Mouse (Mus musculus) cerebellum, postnatal 36 days (tissue): ENCODE results near the gene Iqck.
A peak's percentile ranks its signal among the peaks of the same experiment; 100 is the strongest.

Experiments used
- DNase-seq, 2 experiments: peaks; one replicate each; pipeline ENCODE4 v3.0.0; 2021 to 2022; ENCODE audit warnings: mixed read lengths in 2 of 2

The Iqck gene

DNA sequence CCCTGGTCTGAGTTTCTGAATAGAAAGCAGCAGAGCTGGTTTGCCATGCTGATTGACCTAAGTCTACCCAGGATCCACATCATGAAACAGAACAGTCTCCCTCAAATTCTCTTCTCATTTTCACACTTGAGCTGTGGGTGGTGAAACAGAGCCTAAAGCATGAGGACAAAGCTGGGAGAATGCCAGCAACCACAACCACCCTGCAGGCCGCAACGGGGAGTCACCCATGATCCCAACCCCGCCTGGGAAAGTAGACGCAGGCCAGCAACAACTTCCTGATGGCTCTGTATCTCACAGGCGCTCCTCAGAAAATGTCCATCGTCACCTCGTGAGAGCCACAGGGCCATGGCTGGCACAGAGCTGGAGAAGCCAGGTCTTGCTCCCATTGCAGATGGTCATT is 4.0 kb upstream of the Iqck start:
- DNase-seq: no peak

DNA sequence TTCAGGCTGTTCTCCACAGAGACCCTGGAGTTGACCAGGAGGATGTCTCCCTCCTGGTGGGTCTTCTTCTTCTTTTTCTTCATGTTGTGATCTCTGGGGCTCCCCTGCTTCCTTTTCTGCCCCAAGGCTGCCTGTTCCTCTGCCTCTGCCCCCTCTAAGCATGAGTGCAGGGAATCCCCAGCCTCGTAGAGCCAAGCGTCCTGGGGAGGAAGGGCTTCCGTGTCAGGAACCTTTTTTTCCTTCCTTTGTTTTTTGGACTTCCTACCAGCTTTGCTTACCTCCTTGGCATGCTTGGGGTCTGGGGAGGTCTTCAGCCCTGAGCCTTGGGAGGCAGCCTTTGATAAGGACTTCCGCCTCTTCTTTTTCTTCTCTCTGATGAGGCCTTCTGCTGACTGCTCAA is 2.9 kb upstream of the Iqck start:
- DNase-seq: no peak

DNA sequence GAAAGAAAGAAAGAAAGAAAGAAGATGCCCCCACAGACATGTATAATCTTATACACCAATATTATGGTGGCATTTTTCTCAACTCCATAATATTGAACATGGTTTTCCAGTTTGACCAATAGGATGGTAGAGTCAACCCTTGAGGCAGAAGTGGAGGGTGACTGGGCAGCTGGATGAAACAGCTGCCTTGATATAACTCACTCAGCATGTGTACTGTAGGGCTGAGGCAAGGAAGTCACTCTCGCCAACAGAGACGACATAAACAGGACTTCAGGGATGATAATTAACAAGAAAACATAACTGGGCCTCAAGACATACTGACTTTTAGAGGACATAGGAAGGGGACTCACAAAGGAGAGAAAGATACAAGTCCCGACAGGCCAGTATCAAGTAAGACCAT is 946 bp upstream of the Iqck start:
- DNase-seq: no peak

DNA sequence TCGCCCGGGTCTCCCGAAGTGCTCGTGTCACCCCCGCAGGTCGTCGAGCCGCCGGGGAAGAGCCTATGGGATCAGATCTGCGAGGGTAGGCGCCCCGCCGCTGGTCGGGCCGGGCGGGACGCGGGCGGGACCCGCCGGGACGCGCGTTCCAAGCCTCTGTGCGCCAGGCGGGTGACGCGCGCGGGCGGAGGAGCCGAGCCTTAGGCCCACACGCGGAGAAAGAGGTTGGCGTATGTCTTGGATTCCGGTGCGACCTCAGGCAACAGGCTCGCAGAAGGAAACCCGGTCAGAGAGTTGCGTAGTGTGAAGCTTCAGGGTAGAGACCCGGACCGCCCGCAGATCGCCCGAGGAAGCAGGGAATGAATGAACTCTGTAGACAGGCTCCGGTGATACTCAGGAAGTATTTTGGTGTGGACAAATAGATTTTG is 339 bp downstream of the Iqck start, which contains the start of gene Knop1:
Gene Knop1, minus strand, starts transcription at position 378 of the 428 bp plus-strand sequence.
- no peak for DNase-seq

GRCm38 (mm10) chr7:118858640-118859039 is 3.1 kb downstream of the Iqck start:
- DNase-seq: no peak

DNA sequence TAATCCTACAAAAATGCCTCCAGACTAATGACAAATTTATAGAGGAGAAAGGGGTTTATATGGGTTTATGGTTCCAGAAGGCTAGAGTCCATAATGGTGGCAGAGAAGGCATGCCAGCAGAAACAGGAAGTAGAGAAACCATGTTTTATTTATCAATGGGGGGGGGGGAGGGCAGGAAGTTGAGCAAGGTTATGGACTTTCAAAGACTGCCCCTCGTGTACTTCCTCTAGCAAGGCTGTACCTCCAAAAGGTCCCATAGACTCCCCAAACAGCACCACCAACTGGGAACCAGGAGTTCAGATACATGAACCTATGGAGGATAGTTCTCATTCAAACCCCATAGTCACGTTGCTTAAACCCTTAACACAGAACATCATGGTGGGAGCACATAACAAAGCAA is 9.8 kb downstream of the Iqck start:
- no peak for DNase-seq

DNA sequence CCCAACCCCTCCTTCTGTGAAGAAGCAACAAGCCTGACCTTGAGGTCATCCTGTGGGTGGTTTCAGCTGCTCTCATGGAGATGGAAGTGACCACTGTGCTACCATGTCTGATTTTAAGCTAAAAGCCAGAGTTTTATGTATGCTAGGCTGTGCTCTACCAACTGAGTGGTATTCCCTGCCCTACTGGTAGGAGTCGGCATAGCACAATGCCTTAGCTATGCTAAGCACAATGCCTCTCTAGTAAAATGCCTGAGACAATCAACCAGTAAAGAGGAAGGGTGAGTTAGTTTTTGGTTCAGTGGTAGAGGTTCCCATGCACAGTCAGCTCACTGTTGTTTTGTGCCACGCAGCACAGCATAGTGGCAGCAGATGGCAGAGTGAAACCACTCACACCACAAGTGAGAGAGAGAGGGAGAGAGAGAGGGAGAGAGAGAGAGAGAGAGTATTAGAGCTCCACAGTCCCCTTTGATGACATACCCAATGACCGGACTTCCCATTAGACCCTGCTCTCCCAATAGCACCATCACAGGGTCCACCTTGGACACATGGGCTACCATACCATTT is 24.0 kb downstream of the Iqck start:
- no peak for DNase-seq

DNA sequence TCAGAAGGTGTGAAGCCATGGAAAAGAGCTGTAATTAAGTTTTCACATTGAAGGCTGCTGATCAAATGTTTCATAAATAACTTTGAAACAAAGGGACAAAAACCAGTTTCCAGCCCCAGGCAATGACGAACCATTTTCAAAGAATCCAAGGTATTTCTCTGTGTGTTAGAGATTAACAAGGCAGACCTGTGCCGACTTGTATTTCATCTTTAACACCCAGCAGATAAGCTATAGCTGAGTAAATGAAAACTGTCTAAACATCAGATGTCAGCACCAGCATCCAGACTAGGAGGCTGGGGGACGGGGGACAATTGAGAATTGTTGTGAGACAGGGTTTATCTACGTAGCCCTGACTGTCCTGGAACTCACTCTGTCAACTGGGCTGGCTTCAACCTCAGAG is 28.4 kb downstream of the Iqck start:
- no peak for DNase-seq

- no peak for DNase-seq
Observed at GRCm38 (mm10) chr7:118884969-118885368, 29.4 kb downstream of the Iqck start.

DNA sequence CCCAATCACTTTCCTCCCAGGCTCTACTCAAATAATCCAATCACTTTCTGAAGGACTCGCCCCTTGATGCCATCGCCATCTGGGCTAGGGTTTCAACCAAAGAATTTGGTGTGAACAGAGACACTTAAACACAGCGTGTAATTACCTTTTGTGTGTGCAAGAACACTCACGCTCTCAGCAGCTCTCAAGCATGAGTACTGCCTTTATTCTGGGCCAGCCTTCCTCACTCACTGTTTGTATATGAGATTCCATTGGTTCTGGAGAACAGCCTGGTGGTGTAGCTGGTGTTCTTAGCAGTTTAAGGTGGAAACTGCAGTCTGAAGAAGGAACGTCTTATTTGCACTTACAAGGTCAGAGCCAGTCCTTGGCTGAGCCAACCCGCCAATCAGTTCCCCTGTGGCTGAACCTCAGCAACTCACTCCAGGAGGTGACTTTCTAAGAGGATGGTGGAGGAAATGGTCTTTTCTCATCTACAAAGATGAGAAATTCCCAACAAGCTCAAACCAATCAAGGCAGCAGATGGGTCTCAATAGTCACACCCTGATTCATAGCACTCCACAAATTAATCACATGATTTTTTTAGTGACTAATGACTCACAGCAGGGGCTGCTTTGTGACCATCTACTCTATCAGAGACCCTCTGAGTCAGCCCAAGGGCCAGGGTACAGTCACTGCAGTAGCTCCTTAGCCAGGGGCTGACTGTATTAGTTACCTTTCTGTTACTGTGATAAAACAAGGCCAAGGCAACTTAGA is 31.9 kb downstream of the Iqck start:
- DNase-seq: no peak

- peak; percentile 17 to 20 for DNase-seq
Observed at GRCm38 (mm10) chr7:118889046-118889680, 33.6 kb downstream of the Iqck start.

DNA sequence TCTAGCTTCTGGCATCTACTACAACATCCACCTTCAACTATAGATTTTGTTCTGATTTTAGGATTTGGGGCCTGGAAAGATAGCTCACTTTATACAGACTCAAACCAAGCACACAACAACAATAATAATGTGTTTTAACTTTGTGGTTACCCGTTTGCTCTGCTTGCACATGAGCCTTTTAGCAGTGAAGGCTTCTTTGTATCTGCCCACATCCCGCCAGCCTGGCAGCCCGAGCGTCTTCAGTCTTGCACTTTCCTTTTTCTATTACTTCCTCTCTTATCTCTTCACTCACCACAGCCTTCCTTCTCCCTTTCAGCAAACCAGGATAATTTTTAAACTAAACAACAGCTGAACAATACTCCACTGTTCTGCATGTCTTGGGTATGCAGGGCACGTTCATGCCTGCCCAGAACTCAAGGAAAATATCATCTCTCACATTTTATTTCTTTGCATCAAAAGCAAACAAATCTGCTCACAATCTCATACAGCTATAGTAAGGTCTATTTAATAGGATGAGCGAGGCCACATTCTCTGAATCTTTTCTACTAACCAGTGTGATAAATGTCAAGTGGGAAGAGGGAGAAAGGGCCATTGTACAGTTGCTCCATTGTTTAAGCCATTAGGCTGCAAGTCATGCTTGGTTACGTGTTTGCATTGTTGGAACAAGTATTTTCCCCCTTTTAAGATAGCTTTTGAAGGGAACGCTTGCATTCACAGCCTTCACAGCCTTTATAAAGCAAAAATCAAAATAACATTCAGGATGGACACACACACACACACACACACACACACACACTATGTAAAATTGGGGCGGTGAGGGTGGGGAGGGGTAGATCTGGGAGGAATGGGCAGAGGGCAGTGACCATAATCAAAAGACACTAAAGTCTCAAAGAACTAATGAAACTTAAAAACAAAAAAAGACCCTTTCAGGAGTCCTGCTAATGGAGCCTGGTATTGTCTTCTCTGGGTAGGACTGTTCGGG is 40.2 kb downstream of the Iqck start:
- no peak for DNase-seq

GRCm38 (mm10) chr7:118898063-118898462 is 42.5 kb downstream of the Iqck start:
- no peak for DNase-seq

DNA sequence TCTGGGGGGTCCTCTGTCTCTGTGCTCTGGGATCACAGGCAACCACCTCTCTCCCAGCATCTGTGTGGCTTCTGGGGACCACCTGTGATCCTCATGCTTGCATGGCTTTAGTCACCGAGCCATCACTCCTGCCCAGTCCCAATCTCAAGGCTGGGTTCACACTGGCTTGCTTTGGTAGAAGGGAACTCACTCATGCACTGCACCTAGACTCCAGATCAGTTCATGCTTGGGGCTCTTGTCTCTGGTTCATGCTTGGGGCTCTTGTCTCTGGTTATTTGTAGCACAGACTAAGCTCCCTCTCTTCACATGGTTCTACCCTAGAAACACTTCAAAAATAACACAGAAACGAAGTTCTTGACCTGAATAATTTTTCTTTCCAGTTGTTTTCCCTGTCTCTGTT is 44.5 kb downstream of the Iqck start:
- no peak for DNase-seq

GRCm38 (mm10) chr7:118902944-118903343 is 47.4 kb downstream of the Iqck start:
- no peak for DNase-seq

- DNase-seq: no peak
Observed at GRCm38 (mm10) chr7:118903879-118904278, 48.3 kb downstream of the Iqck start.

DNA sequence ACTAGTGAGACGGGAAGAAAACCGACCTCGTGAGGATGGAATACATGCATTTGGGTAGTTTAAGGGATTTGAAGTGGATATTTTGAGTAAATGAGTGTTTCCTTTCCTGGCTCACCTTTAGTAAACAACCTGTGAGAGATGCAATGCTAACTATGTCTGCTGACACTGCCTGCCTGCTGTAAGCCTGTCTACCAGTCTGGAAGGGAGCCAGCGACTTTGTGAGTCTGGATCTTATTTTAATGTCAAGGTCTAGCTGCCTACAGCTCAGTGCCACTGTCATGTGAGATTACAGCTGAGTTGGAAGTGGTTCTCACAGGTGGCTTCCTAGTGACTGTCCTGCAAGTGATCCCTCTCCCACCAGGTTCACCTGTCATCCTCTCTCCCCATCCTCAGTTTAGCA is 49.0 kb downstream of the Iqck start:
- no peak for DNase-seq

DNA sequence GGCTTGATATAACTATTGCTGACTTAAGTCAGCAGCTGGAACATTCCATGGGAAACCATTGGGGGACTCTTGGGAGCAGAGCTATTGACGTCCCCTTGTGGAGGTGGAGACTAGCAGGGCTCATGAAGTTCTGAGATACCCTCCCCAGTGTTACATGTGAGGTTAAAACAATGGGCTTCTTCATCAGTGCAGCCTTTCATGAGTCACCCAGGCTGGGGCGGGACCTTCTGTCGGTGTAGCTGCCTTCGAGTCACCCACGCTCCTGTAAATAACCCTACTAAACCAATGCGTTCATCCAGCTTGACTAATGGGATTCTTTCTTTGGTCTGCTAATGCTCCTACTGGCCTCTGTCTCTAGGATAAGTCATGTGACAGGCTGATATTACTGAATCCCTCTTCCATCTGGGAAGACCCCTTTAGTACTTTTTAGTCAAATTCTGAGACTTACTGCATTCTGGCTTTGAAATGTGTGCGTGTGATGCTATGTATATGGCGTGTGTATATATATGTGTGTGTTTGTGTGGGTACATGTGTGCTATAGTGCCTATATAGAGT is 53.5 kb downstream of the Iqck start:
- DNase-seq: no peak

DNA sequence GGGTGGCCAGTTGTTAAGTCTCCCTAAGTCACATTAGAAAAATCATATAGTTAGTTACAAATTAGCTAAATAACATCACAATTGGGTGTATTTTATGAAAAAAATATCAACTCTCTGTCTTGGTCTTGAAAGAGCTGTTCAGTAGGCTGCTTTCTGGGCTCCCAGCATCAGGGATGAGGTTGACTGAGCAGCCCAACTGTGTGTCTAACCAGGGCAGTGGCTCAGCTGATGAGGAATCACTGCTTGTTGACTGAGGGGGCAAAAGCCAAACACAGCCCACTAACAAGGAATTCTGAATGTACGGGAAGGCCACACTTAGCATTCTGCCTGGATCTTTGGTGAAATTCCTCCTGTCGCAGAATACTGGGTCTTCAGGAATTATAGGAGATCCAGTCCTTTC is 54.9 kb downstream of the Iqck start:
- DNase-seq: no peak

DNA sequence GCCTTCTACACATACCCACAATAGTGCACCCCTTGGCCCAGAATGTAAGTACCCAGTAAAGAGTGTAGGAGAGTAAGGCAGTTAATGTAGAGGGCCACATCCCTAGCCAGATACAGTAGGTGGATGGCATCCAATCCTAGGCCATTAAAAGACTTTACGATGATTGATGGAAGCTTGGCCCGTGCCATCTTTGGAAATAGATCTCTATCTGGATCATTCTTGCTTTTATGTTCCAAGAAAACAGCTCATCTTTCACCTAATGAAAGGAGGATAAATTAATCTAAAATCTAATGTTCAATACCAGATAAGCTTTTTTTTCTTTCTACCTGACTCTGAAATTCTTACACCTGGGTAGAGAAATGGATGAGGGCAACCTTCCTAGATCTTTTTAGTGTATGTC is 55.6 kb downstream of the Iqck start:
- no peak for DNase-seq

DNA sequence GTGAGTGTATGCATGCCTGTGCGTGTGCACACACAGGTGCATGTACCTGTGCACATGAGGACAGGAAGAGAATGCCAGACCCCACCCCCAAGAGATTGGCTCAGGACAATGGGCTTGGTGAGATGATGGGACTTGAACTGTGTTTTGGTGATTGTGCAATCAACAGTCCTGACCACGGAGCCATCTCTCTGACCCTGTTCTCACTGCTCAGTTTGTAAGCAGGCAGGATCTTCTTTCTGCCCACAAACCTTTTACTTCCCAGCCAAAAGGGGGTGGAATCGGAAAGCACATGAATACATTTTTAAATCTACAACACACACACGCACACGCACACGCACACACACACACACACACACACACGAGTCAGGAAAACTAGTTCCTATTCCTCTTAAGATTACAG is 56.0 kb downstream of the Iqck start:
- DNase-seq: no peak

- peak; percentile 24 to 25 for DNase-seq
Observed at GRCm38 (mm10) chr7:118912049-118912490, 56.5 kb downstream of the Iqck start.
